Mouse (Mus musculus) neural tube, embryonic 14.5 days (tissue): ENCODE data around the gene Alox5. TPM values are rescaled to one million over a fixed set of nuclear protein-coding genes. Genes with fewer than 3 reads are reported as not detected.

Source experiments
- ATAC-seq: fragments of 200-750 bp; cut with Nextera tagmentation; 2 replicates; pipeline ENCODE4 v1.8.0; 2017; ENCODE audit warnings: low read depth, mild to moderate bottlenecking, moderate TSS enrichment, moderate library complexity
- H3K27ac ChIP-seq: fragments of 300-500 bp; sonication (generic); 2 replicates; pipeline ENCODE4 v1.5.1; 2014; ENCODE audit warnings: low read depth, mild to moderate bottlenecking, control low read depth, low read length, moderate library complexity, mixed read lengths
- H3K27me3 ChIP-seq: fragments of 300-500 bp; sonication (generic); 2 replicates; pipeline ENCODE4 v1.6.1; 2014; ENCODE audit warnings: low read length; ENCODE audit not compliant: control insufficient read depth, insufficient read depth
- H3K36me3 ChIP-seq: fragments of 300-500 bp; sonication (generic); 2 replicates; pipeline ENCODE4 v1.6.1; 2014; ENCODE audit warnings: low read length, mixed read lengths; ENCODE audit not compliant: control insufficient read depth, insufficient read depth
- H3K4me1 ChIP-seq: fragments of 300-500 bp; sonication (generic); 2 replicates; pipeline ENCODE4 v1.6.1; 2014; ENCODE audit warnings: low read length; ENCODE audit not compliant: control insufficient read depth, insufficient read depth
- H3K4me2 ChIP-seq: fragments of 300-500 bp; sonication (generic); 2 replicates; pipeline ENCODE4 v1.6.1; 2014; ENCODE audit warnings: mild to moderate bottlenecking, low read depth, low read length, control low read depth
- H3K4me3 ChIP-seq: fragments of 300-500 bp; sonication (generic); 2 replicates; pipeline ENCODE4 v1.5.1; 2014; ENCODE audit warnings: low read depth, low read length, control low read depth, mixed read lengths
- H3K9ac ChIP-seq: fragments of 300-500 bp; sonication (generic); replicated peaks from 2 replicates; pipeline ENCODE4 v1.6.1; 2014; ENCODE audit warnings: low read depth, mild to moderate bottlenecking, control low read depth, low read length, mixed read lengths
- H3K9me3 ChIP-seq: fragments of 300-500 bp; sonication (generic); 2 replicates; pipeline ENCODE4 v1.6.1; 2016; ENCODE audit warnings: low read length; ENCODE audit not compliant: control insufficient read depth
- WGBS: fragments of 180-500 bp; shearing (Covaris S2); extraction: QIAGEN DNeasy Blood & Tissue Kit; methylation state at CpG from one replicate; pipeline ENCODE4 v1.1.7; 2014; 5-methylcytosine and 5-hydroxymethylcytosine counted together
- polyA plus RNA-seq: library from polyadenylated mRNA; unstranded; fragments of >200 nt; fragmentation: Nextera tagmentation; extraction: Ambion mirVana; gene quantifications from 2 replicates; pipeline ENCODE4 v1.2.1, GENCODE M21; 2014

Alox5 gene
- polyA plus RNA-seq, 1 experiment from 2014 or later: 0.72 TPM

- H3K4me2 ChIP-seq: no peak overlapping the region
- WGBS: 87% methylated on average over 3 of the region's 3 CpGs
- H3K4me1 ChIP-seq: peaks cover 2% of the 10 kb centered on the region
- no peak overlapping the region for H3K27ac ChIP-seq
- H3K9ac ChIP-seq: no peak overlapping the region
- H3K36me3 ChIP-seq: peaks cover 8% of the 10 kb centered on the region; the same call in 1 of the 2 replicates
- no peak overlapping the region for H3K4me3 ChIP-seq
- H3K9me3 ChIP-seq: no peaks in the 10 kb centered on the region
- ATAC-seq: no peak
- no peaks in the 10 kb centered on the region for H3K27me3 ChIP-seq
Measured at GRCm38 (mm10) chr6:116402426-116402825, 58.6 kb downstream of the Alox5 start.

DNA sequence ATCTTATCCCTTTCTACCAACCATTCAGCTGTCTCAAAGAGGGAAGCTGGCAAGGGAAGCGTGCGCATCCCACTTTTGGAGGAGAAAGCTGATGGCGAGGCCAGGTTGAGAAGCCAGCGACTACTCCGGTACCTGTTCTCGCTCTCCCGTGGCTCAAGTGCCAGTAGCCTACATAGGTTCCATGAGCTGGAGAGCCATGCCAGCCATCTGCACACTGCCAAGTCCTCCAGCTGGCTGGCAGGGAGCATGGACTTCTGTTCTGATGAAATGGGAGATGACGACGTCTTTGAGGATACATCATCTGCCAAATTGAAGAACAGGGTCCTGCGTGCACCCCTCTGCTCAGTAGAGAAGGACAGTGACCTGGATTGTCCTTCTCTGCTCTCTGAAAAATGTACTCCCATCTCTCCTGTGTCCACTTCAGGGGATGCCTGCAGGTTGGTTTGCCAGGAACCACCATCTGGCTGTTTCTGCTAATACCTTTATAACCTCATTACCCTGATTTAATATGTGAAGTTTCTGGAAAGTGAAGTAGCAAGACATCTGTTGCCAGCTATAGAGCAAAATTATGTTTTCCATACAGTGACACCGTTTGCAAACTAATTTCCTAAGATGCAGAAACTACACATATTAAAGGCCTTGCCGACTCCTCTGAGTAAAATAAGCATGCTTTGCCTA lies 59.1 kb downstream of the Alox5 start:
- no peak overlapping the region for H3K27ac ChIP-seq
- no peak for ATAC-seq

GRCm38 (mm10) chr6:116398136-116398535 lies 62.8 kb downstream of the Alox5 start:
- no peak for ATAC-seq

More for the DNA sequence above, 59.1 kb downstream of the Alox5 start:
- no peak overlapping the region for H3K4me3 ChIP-seq
- H3K9me3 ChIP-seq: no peaks in the 10 kb centered on the region
- H3K4me2 ChIP-seq: no peak overlapping the region
- H3K4me1 ChIP-seq: peaks cover 7% of the 10 kb centered on the region
- WGBS: 92% methylated on average over 12 of the region's 12 CpGs
- H3K9ac ChIP-seq: no peak overlapping the region
- H3K36me3 ChIP-seq: peaks cover 8% of the 10 kb centered on the region; the same call in 1 of the 2 replicates
- no peaks in the 10 kb centered on the region for H3K27me3 ChIP-seq

GRCm38 (mm10) chr6:116397621-116398020 lies 63.4 kb downstream of the Alox5 start:
- H3K9me3 ChIP-seq: no peaks in the 10 kb centered on the region
- peak overlapping the region; percentile 58 for H3K27ac ChIP-seq
- H3K36me3 ChIP-seq: peaks cover 8% of the 10 kb centered on the region; the same call in 1 of the 2 replicates
- H3K4me3 ChIP-seq: no peak overlapping the region
- 6% methylated on average over 6 of the region's 6 CpGs for WGBS
- no peak overlapping the region for H3K9ac ChIP-seq
- no peak overlapping the region for H3K4me2 ChIP-seq
- peaks cover 11% of the 10 kb centered on the region for H3K4me1 ChIP-seq
- no peaks in the 10 kb centered on the region for H3K27me3 ChIP-seq
- peak; percentile 88 for ATAC-seq

More at GRCm38 (mm10) chr6:116398136-116398535, 62.8 kb downstream of the Alox5 start:
- H3K27me3 ChIP-seq: no peaks in the 10 kb centered on the region
- H3K27ac ChIP-seq: peak overlapping the region; percentile 58
- H3K4me1 ChIP-seq: peaks cover 11% of the 10 kb centered on the region
- peaks cover 8% of the 10 kb centered on the region; the same call in 1 of the 2 replicates for H3K36me3 ChIP-seq
- WGBS: 22% methylated on average over 2 of the region's 2 CpGs
- no peak overlapping the region for H3K4me3 ChIP-seq
- no peak overlapping the region for H3K4me2 ChIP-seq
- H3K9me3 ChIP-seq: no peaks in the 10 kb centered on the region
- H3K9ac ChIP-seq: no peak overlapping the region

- no peak overlapping the region for H3K9ac ChIP-seq
- no peak overlapping the region for H3K4me3 ChIP-seq
- H3K4me2 ChIP-seq: no peak overlapping the region
- H3K36me3 ChIP-seq: no peaks in the 10 kb centered on the region
- H3K27me3 ChIP-seq: no peaks in the 10 kb centered on the region
- no peak overlapping the region for H3K27ac ChIP-seq
- ATAC-seq: no peak
- H3K9me3 ChIP-seq: no peaks in the 10 kb centered on the region
- WGBS: 93% methylated on average over 2 of the region's 2 CpGs
- H3K4me1 ChIP-seq: peaks cover 11% of the 10 kb centered on the region
Measured at GRCm38 (mm10) chr6:116394916-116395648, 65.9 kb downstream of the Alox5 start.

- Histone ChIP-seq H3K36me3 (no peaks in the 10 kb centered on the region), H3K4me2 (no peak overlapping the region), H3K4me1 (peaks cover 17% of the 10 kb centered on the region), H3K27me3 (no peaks in the 10 kb centered on the region), H3K9me3 (no peaks in the 10 kb centered on the region), H3K4me3 (no peak overlapping the region), H3K27ac (no peak overlapping the region), H3K9ac (no peak overlapping the region)
- ATAC-seq: no peak
Measured at GRCm38 (mm10) chr6:116389481-116389880, 71.5 kb downstream of the Alox5 start.

GRCm38 (mm10) chr6:116388068-116388467 lies 72.9 kb downstream of the Alox5 start:
- no peaks in the 10 kb centered on the region for H3K36me3 ChIP-seq
- no peak overlapping the region for H3K9ac ChIP-seq
- H3K4me2 ChIP-seq: no peak overlapping the region
- WGBS: 98% methylated on average over 1 of the region's 1 CpGs
- H3K4me3 ChIP-seq: no peak overlapping the region
- H3K27me3 ChIP-seq: no peaks in the 10 kb centered on the region
- ATAC-seq: no peak
- no peak overlapping the region for H3K27ac ChIP-seq
- H3K4me1 ChIP-seq: peaks cover 17% of the 10 kb centered on the region
- no peaks in the 10 kb centered on the region for H3K9me3 ChIP-seq

DNA sequence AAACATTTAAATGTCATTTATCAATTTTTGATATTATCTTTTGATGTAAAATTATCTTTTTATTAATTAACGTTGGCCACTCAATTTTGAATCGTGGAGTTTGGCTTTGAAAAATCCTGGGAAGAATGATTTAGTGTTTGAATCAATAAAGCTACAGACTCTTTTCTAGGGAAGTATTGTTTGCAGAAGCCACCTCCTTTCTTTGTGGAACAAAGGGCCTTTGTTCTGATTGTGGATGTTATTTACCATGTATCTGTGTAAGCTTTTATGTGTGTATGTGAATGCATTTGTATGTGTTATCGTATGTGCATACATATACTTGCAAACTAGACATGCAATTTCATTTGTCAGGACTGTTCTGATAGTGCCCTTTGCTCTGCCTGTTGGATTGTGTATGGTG lies 74.5 kb downstream of the Alox5 start:
- Histone ChIP-seq H3K4me2 (peak overlapping the region; percentile 40; the same call in 1 of the 2 replicates), H3K9ac (peak overlapping the region; percentile 34; the same call in 1 of the 2 replicates), H3K27ac (peak overlapping the region; percentile 49; the same call in 1 of the 2 replicates), H3K36me3 (no peaks in the 10 kb centered on the region), H3K4me3 (no peak overlapping the region), H3K9me3 (no peaks in the 10 kb centered on the region), H3K27me3 (no peaks in the 10 kb centered on the region), H3K4me1 (peaks cover 17% of the 10 kb centered on the region)
- no peak for ATAC-seq
- 15% methylated on average over 3 of the region's 3 CpGs for WGBS

GRCm38 (mm10) chr6:116386045-116386415 lies 74.9 kb downstream of the Alox5 start:
- H3K27ac ChIP-seq: peak overlapping the region; percentile 49
- H3K9ac ChIP-seq: 0 out of 2 replicates have a peak overlapping the region, but pooled peaks have one; percentile 34
- no peaks in the 10 kb centered on the region for H3K27me3 ChIP-seq
- 13% methylated on average over 4 of the region's 4 CpGs for WGBS
- H3K36me3 ChIP-seq: no peaks in the 10 kb centered on the region
- no peaks in the 10 kb centered on the region for H3K9me3 ChIP-seq
- peaks cover 17% of the 10 kb centered on the region for H3K4me1 ChIP-seq
- peak overlapping the region; percentile 12; the same call in 1 of the 2 replicates for H3K4me3 ChIP-seq
- peak; percentile 85 for ATAC-seq
- peak overlapping the region; percentile 40 for H3K4me2 ChIP-seq
